Mouse (Mus musculus) limb, embryonic 14.5 days (tissue): Measurements from ENCODE around the gene Rnf216. TPM values are rescaled to one million over a fixed set of nuclear protein-coding genes. Genes with fewer than 3 reads are reported as not detected.

Experiments
- ATAC-seq: fragments of 200-750 bp; cut with Nextera tagmentation; 2 replicates; pipeline ENCODE4 v1.8.0; 2017; ENCODE audit warnings: low read depth, moderate number of reproducible peaks, moderate TSS enrichment; ENCODE audit not compliant: low FRiP score
- DNase-seq: peaks from one replicate; pipeline ENCODE4 v3.0.0-alpha.2; 2015; ENCODE audit warnings: low spot score
- H3K27ac ChIP-seq: fragments of 300-500 bp; sonication (generic); replicated peaks from 2 replicates; pipeline ENCODE4 v1.5.1; 2014; ENCODE audit warnings: low read depth, mild to moderate bottlenecking, low read length, moderate library complexity, mixed read lengths
- H3K27me3 ChIP-seq: fragments of 300-500 bp; sonication (generic); 2 replicates; pipeline ENCODE4 v1.6.1; 2014; ENCODE audit warnings: low read length, mixed read lengths; ENCODE audit not compliant: control insufficient read depth, insufficient read depth
- H3K36me3 ChIP-seq: fragments of 300-500 bp; sonication (generic); 2 replicates; pipeline ENCODE4 v1.6.1; 2014; ENCODE audit warnings: mild to moderate bottlenecking, low read length, moderate library complexity, mixed read lengths; ENCODE audit not compliant: control insufficient read depth, insufficient read depth
- H3K4me1 ChIP-seq: fragments of 300-500 bp; sonication (generic); 2 replicates; pipeline ENCODE4 v1.6.1; 2014; ENCODE audit warnings: antibody characterized with exemption, low read length, mixed read lengths; ENCODE audit not compliant: control insufficient read depth, insufficient read depth
- H3K4me2 ChIP-seq: fragments of 300-500 bp; sonication (generic); replicated peaks from 2 replicates; pipeline ENCODE4 v1.6.1; 2014; ENCODE audit warnings: low read depth, mild to moderate bottlenecking, low read length, moderate library complexity; ENCODE audit not compliant: severe bottlenecking
- H3K4me3 ChIP-seq: fragments of 300-500 bp; sonication (generic); replicated peaks from 2 replicates; pipeline ENCODE4 v1.5.1; 2014; ENCODE audit warnings: low read length
- H3K9ac ChIP-seq: fragments of 300-500 bp; sonication (generic); 2 replicates; pipeline ENCODE4 v1.6.1; 2014; ENCODE audit warnings: mild to moderate bottlenecking, low read depth, low read length, moderate library complexity; ENCODE audit not compliant: severe bottlenecking
- H3K9me3 ChIP-seq: fragments of 300-500 bp; sonication (generic); 2 replicates; pipeline ENCODE4 v1.6.1; 2016; ENCODE audit warnings: low read length; ENCODE audit not compliant: control insufficient read depth
- POLR2A ChIP-seq: fragments of 200-500 bp; IDR thresholded peaks from 2 replicates; pipeline ENCODE4 v1.8.0; 2012; ENCODE audit warnings: inconsistent platforms, mild to moderate bottlenecking, moderate library complexity, borderline replicate concordance; ENCODE audit not compliant: insufficient read depth, insufficient read length; ENCODE audit errors: extremely low read depth
- WGBS: fragments of 180-500 bp; shearing (Covaris S2); extraction: QIAGEN DNeasy Blood & Tissue Kit; methylation state at CpG from one replicate; pipeline ENCODE4 v1.1.7; 2014; 5-methylcytosine and 5-hydroxymethylcytosine counted together
- polyA plus RNA-seq, 2 experiments: library from polyadenylated mRNA; depleted of rRNA in 1 of 2; stranded (reverse) in 1 of 2; unstranded in 1 of 2; fragments of >200 nt; fragmentation: Nextera tagmentation in 1 of 2; extraction: Ambion mirVana in 1 of 2; gene quantifications; 2 replicates each; pipeline versions ENCODE4 v1.2.1 to v1.2.3; 2012 to 2014

Gene Rnf216
- polyA plus RNA-seq, 2 experiments = 34.2 to 41.5 TPM

DNA sequence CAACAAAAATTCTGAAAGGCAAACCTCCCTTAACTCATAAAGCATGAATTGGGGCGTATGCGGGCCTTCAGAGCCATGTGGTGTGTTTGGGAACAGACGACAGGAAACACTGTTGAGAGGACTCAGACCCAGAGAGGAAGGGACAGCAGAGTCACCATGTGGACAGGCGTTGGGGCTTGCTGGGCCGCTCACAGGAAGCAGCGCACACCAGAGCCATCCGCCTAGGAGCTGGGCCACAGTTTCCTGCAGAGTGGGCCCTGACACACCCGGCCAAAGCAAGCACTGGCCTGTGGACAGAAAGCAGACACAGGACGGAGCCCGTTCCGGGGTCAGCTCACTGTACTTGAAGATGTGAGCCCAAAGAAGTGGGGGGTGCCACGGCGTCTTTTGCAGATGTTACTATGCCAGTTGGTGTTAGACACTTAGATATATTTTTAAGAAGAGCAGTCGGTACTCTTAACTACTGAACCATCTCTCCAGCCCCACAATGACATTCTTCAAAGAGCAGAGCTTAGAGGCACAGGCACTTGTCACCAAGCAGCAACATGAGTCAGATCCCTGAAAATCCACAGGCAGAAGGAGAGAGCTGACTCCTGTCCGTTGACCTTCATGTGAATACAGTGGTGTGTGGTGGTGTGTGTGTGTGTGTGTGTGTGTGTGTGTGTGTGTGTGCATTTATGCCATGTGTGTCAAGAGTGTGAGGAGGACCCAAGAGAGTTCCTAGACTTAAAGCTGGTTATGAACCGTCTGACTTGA, 130.6 kb downstream of the Rnf216 start:
- Histone ChIP-seq H3K36me3 (no peaks in the 10 kb centered on the region), H3K9me3 (no peaks in the 10 kb centered on the region), H3K27ac (no peak overlapping the region; the same call in 1 of the 2 replicates), H3K27me3 (no peaks in the 10 kb centered on the region), H3K4me1 (no peaks in the 10 kb centered on the region), H3K4me3 (no peak overlapping the region), H3K4me2 (no peak overlapping the region), H3K9ac (no peak overlapping the region)
- no peak for TF ChIP-seq POLR2A
- ATAC-seq (no peak), DNase-seq (no peak)
- WGBS = 72% methylated on average over 16 of the region's 16 CpGs

DNA sequence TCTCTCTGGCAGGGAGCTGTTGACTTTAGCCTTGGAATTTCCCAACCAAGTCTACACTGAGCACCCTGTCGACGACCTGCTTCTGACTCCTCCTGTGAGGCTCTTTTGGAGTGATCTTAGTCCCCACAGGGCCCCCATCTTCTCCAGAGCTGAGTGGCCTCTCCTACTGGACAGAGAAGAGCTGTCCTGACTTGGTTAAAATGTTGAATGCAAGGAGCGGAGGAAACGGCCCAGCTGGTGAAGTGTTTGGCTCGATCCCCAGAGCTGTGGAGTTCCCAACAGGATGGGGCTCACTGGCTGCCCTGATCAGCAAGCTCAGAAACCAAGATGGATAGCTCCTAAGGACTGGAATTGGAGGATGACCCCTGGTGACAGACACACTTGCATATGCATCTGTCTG, 136.3 kb downstream of the Rnf216 start:
- ATAC-seq (no peak), DNase-seq (peak; percentile 40)
- Histone ChIP-seq H3K4me3 (no peak overlapping the region), H3K4me2 (no peak overlapping the region), H3K9ac (no peak overlapping the region), H3K4me1 (peaks cover 8% of the 10 kb centered on the region; the same call in 1 of the 2 replicates), H3K27ac (0 out of 2 replicates have a peak overlapping the region, but pooled peaks have one; percentile 8), H3K36me3 (peaks cover 28% of the 10 kb centered on the region), H3K27me3 (no peaks in the 10 kb centered on the region), H3K9me3 (no peaks in the 10 kb centered on the region)
- WGBS = 53% methylated on average over 5 of the region's 5 CpGs
- no peak for TF ChIP-seq POLR2A

- H3K27me3 ChIP-seq = no peaks in the 10 kb centered on the region
- DNase-seq = peak; percentile 78
- H3K9ac ChIP-seq = no peak overlapping the region
- TF ChIP-seq POLR2A = no peak
- WGBS = 21% methylated on average over 18 of the region's 18 CpGs
- H3K4me1 ChIP-seq = peaks cover 8% of the 10 kb centered on the region; the same call in 1 of the 2 replicates
- H3K4me3 ChIP-seq = no peak overlapping the region
- 0 out of 2 replicates have a peak overlapping the region, but pooled peaks have one; percentile 0 for H3K27ac ChIP-seq
- no peaks in the 10 kb centered on the region for H3K9me3 ChIP-seq
- peak; percentile 76 for ATAC-seq
- H3K36me3 ChIP-seq = peaks cover 46% of the 10 kb centered on the region
- 0 out of 2 replicates have a peak overlapping the region, but pooled peaks have one; percentile 1 for H3K4me2 ChIP-seq
Measured at GRCm38 (mm10) chr5:142974598-142975121, 138.1 kb downstream of the Rnf216 start.

GRCm38 (mm10) chr5:142973971-142974370, 138.8 kb downstream of the Rnf216 start:
- Histone ChIP-seq H3K36me3 (peaks cover 53% of the 10 kb centered on the region), H3K27me3 (no peaks in the 10 kb centered on the region), H3K4me3 (no peak overlapping the region), H3K9ac (no peak overlapping the region), H3K4me1 (peaks cover 8% of the 10 kb centered on the region; the same call in 1 of the 2 replicates), H3K27ac (0 out of 2 replicates have a peak overlapping the region, but pooled peaks have one; percentile 0), H3K4me2 (no peak overlapping the region), H3K9me3 (no peaks in the 10 kb centered on the region)
- DNase-seq (no peak), ATAC-seq (no peak)
- no peak for TF ChIP-seq POLR2A
- WGBS = 45% methylated on average over 3 of the region's 3 CpGs

GRCm38 (mm10) chr5:142968411-142968810, 144.4 kb downstream of the Rnf216 start:
- Histone ChIP-seq H3K27ac (no peak overlapping the region), H3K27me3 (no peaks in the 10 kb centered on the region), H3K4me2 (no peak overlapping the region), H3K4me1 (peaks cover 12% of the 10 kb centered on the region), H3K36me3 (peaks cover 81% of the 10 kb centered on the region), H3K9me3 (no peaks in the 10 kb centered on the region), H3K4me3 (no peak overlapping the region), H3K9ac (no peak overlapping the region)
- no peak for TF ChIP-seq POLR2A
- ATAC-seq (no peak), DNase-seq (no peak)
- WGBS = 91% methylated on average over 14 of the region's 14 CpGs
